Mouse (Mus musculus) lung, postnatal 0 days (tissue): ENCODE results near the gene A130010J15Rik.

Experiments
- CTCF ChIP-seq: IDR thresholded peaks from 2 replicates; pipeline ENCODE4 v1.5.1; 2016; ENCODE audit warnings: antibody characterized with exemption, mild to moderate bottlenecking
- EP300 ChIP-seq: IDR thresholded peaks from 2 replicates; pipeline ENCODE4 v1.6.1; 2016; ENCODE audit warnings: antibody characterized with exemption, mild to moderate bottlenecking, control low read depth

DNA sequence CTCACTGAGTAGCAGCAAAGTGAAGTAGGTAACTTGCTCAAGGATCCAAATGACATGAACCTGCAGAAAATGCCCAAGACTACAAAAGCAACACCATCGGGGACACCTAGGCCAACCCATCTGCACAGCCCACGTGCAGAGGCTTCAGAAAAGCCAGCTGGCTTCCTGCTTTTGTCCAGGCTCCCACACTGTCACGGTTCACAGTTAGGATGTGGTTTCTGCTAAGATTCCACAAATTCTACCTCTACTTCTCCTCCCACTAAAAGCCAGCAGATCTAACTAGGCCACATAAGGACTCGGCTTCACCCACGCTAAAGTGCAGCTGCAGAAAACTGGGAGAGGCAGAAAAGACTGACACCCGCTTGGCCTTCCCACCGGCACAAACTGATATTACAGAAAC is 45.1 kb upstream of the A130010J15Rik start:
- TF ChIP-seq CTCF = no peak
- no peak for TF ChIP-seq EP300
